Mouse (Mus musculus) spleen, adult 2 months (tissue): ENCODE data around the gene Gm45713. TPM values are rescaled to one million over a fixed set of nuclear protein-coding genes. Genes with fewer than 3 reads are reported as not detected.

Source experiments
- DNase-seq, 2 experiments: peaks; one replicate each; pipeline versions ENCODE4 v3.0.0 to v3.0.0-alpha.2; 2012 to 2021; ENCODE audit warnings: low spot score in 2 of 2, low read depth in 1 of 2
- H3K27ac ChIP-seq: fragments of 200-500 bp; 2 replicates; pipeline ENCODE4 v1.5.1; 2012; ENCODE audit warnings: low read length, inconsistent platforms; ENCODE audit not compliant: insufficient read depth
- H3K27me3 ChIP-seq: fragments of 200-500 bp; 2 replicates; pipeline ENCODE4 v1.6.1; 2012; ENCODE audit warnings: mild to moderate bottlenecking, moderate library complexity, low read length, inconsistent platforms; ENCODE audit not compliant: control insufficient read depth, insufficient read depth
- H3K36me3 ChIP-seq: fragments of 200-500 bp; 2 replicates; pipeline ENCODE4 v1.6.1; 2012; ENCODE audit warnings: mild to moderate bottlenecking, low read length, inconsistent platforms; ENCODE audit not compliant: control insufficient read depth, insufficient read depth
- H3K4me1 ChIP-seq: fragments of 200-500 bp; 2 replicates; pipeline ENCODE4 v1.6.1; 2011; ENCODE audit warnings: inconsistent platforms; ENCODE audit not compliant: control insufficient read depth, insufficient read depth, insufficient read length
- H3K4me3 ChIP-seq: fragments of 200-500 bp; 2 replicates; pipeline ENCODE4 v1.5.1; 2011; ENCODE audit warnings: mild to moderate bottlenecking, inconsistent platforms; ENCODE audit not compliant: insufficient read depth, insufficient read length; ENCODE audit errors: extremely low read depth
- CTCF ChIP-seq: fragments of 200-500 bp; IDR thresholded peaks from 2 replicates; pipeline ENCODE4 v1.5.1; 2011; ENCODE audit warnings: mild to moderate bottlenecking, inconsistent platforms; ENCODE audit not compliant: insufficient read depth, insufficient read length, insufficient replicate concordance; ENCODE audit errors: extremely low read depth
- POLR2A ChIP-seq: fragments of 200-500 bp; IDR thresholded peaks from 2 replicates; pipeline ENCODE4 v1.6.1; 2011; ENCODE audit warnings: low read depth, low read length, inconsistent platforms
- WGBS: fragments of 180-500 bp; shearing (Covaris S2); methylation state at CpG from one replicate; pipeline ENCODE4 v1.1.7; 2018; 5-methylcytosine and 5-hydroxymethylcytosine counted together
- polyA plus RNA-seq: library from polyadenylated mRNA; depleted of rRNA; stranded (reverse); fragments of >200 nt; gene quantifications from 2 replicates; pipeline ENCODE4 v1.2.3, GENCODE M21; 2012; rRNA removed

Gene Gm45713
- polyA plus RNA-seq, 1 experiment, result 0.70 TPM

DNA sequence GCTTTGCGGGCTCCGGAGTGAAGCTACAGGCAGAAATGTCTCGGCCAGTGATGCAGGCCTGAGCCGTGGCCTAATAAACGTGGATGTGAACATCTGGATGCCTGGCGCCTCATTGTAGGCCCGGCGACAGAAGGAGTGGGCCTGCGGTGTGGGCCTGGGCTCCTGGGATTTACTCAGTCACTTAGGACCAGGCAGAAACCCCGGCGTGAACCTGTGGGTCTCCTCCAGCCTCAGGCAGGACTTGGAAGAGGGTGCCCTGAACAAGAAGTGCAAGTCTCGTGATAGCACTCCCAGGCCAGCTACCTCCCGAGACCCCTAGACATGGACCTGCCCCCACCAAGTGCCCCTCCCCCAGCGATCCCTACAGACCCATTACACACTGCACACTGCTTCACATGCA lies 58.7 kb downstream of the Gm45713 start:
- Histone ChIP-seq H3K4me1 (0 out of 2 replicates have a peak, but pooled peaks cover 2% of the 10 kb centered on the region), H3K27me3 (no peaks in the 10 kb centered on the region), H3K4me3 (no peak overlapping the region), H3K27ac (no peak overlapping the region), H3K36me3 (peaks cover 27% of the 10 kb centered on the region)
- TF ChIP-seq POLR2A (no peak), CTCF (no peak)
- 93% methylated on average over 14 of the region's 14 CpGs for WGBS
- DNase-seq, result no peak

DNA sequence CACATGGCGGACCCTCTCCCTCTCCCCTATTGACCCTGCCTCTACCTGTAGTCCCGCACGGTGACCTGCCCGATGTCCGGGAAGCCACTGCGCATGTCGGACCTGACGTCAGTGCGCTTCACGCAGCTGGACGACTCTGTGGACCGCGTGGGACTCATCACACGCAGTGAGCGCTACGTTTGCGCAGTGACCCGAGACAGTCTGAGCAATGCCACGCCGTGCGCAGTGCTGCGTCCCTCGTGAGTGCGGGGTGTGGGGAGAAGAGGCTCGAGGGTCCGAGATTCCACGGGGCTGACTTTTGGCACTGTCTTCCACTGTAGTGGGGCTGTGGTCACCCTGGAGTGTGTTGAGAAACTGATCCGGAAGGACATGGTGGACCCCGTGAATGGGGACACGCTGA lies 59.5 kb downstream of the Gm45713 start:
- Histone ChIP-seq H3K36me3 (peaks cover 27% of the 10 kb centered on the region), H3K27ac (no peak overlapping the region), H3K4me3 (no peak overlapping the region), H3K4me1 (0 out of 2 replicates have a peak, but pooled peaks cover 2% of the 10 kb centered on the region), H3K27me3 (no peaks in the 10 kb centered on the region)
- DNase-seq, result no peak
- WGBS, result 93% methylated on average over 30 of the region's 30 CpGs
- TF ChIP-seq POLR2A, result no peak
- TF ChIP-seq CTCF, result no peak

Other genes with a start within 250 kb of the Gm45713 start
- 113 and 136 TPM in 2 replicates for gene Med25, start 243.5 kb downstream of the Gm45713 start, polyA plus RNA-seq
- 52.8 and 54.4 TPM in 2 replicates for gene Fuz, start 240.2 kb downstream of the Gm45713 start, polyA plus RNA-seq
- gene Ap2a1, start 206.7 kb downstream of the Gm45713 start, polyA plus RNA-seq, result 69.9 and 91.7 TPM in 2 replicates
- not detected in 2 replicates for gene Tsks, start 193.0 kb downstream of the Gm45713 start, polyA plus RNA-seq
- gene Cpt1c, start 161.4 kb downstream of the Gm45713 start, polyA plus RNA-seq, result 4.8 and 6.1 TPM in 2 replicates
- gene Prmt1, start 149.7 kb downstream of the Gm45713 start, polyA plus RNA-seq, result 109 and 112 TPM in 2 replicates
- 134 and 147 TPM in 2 replicates for gene Irf3, start 138.6 kb downstream of the Gm45713 start, polyA plus RNA-seq
- 33.2 and 38.5 TPM in 2 replicates for gene Bcl2l12, start 137.5 kb downstream of the Gm45713 start, polyA plus RNA-seq
- 59.0 and 65.4 TPM in 2 replicates for gene Scaf1, start 119.9 kb downstream of the Gm45713 start, polyA plus RNA-seq
- gene Rras, start 118.3 kb downstream of the Gm45713 start, polyA plus RNA-seq, result 55.1 and 65.1 TPM in 2 replicates
- gene Prr12, start 83.3 kb downstream of the Gm45713 start, polyA plus RNA-seq, result 16.1 TPM in 2 replicates
- gene Nosip, start 73.8 kb downstream of the Gm45713 start, polyA plus RNA-seq, result 67.9 and 95.7 TPM in 2 replicates
- gene Prrg2, start 73.6 kb downstream of the Gm45713 start, polyA plus RNA-seq, result 19.9 and 27.6 TPM in 2 replicates
- gene Rcn3, start 44.0 kb downstream of the Gm45713 start, polyA plus RNA-seq, result 96.5 and 100 TPM in 2 replicates
- gene Fcgrt, start 32.4 kb downstream of the Gm45713 start, polyA plus RNA-seq, result 64.4 and 75.4 TPM in 2 replicates
- gene Rps11, start 11.8 kb downstream of the Gm45713 start, polyA plus RNA-seq, result 273 and 325 TPM in 2 replicates
- 1,860 and 2,797 TPM in 2 replicates for gene Rpl13a, start 7.5 kb downstream of the Gm45713 start, polyA plus RNA-seq
- gene Flt3l, start 201 bp upstream of the Gm45713 start, polyA plus RNA-seq, result 183 and 197 TPM in 2 replicates
- gene Pih1d1, start 18.1 kb upstream of the Gm45713 start, polyA plus RNA-seq, result 45.2 and 48.7 TPM in 2 replicates
- gene Aldh16a1, start 18.4 kb upstream of the Gm45713 start, polyA plus RNA-seq, result 93.0 and 114 TPM in 2 replicates
- 0.05 and 0.06 TPM in 2 replicates for gene Slc17a7, start 27.7 kb upstream of the Gm45713 start, polyA plus RNA-seq
- gene Gfy, start 43.3 kb upstream of the Gm45713 start, polyA plus RNA-seq, result not detected in 2 replicates
- not detected in 2 replicates for gene Pth2, start 44.8 kb upstream of the Gm45713 start, polyA plus RNA-seq
- gene Ccdc155, start 68.7 kb upstream of the Gm45713 start, polyA plus RNA-seq, result 0.16 and 0.20 TPM in 2 replicates
- gene Dkkl1, start 75.9 kb upstream of the Gm45713 start, polyA plus RNA-seq, result 2.1 and 2.8 TPM in 2 replicates
- 10.6 and 12.1 TPM in 2 replicates for gene Tead2, start 79.5 kb upstream of the Gm45713 start, polyA plus RNA-seq
- 1,116 and 1,582 TPM in 2 replicates for gene Cd37, start 102.9 kb upstream of the Gm45713 start, polyA plus RNA-seq
- gene Slc6a16, start 104.9 kb upstream of the Gm45713 start, polyA plus RNA-seq, result not detected in 2 replicates
- gene Slc6a21, start 141.3 kb upstream of the Gm45713 start, polyA plus RNA-seq, result 0.27 and 0.43 TPM in 2 replicates
- 7.9 and 10.0 TPM in 2 replicates for gene Trpm4, start 197.5 kb upstream of the Gm45713 start, polyA plus RNA-seq
- gene Hrc, start 199.1 kb upstream of the Gm45713 start, polyA plus RNA-seq, result 0.04 and 0.09 TPM in 2 replicates
- gene Ppfia3, start 230.8 kb upstream of the Gm45713 start, polyA plus RNA-seq, result 0.22 and 0.27 TPM in 2 replicates
- 0.90 and 2.1 TPM in 2 replicates for gene Lin7b, start 234.4 kb upstream of the Gm45713 start, polyA plus RNA-seq